Mouse (Mus musculus) heart, adult 18-20 months (tissue): ENCODE data around the gene Gm15557. TPM values are rescaled to one million over a fixed set of nuclear protein-coding genes. Genes with fewer than 3 reads are reported as not detected.
A peak's percentile ranks its signal among the peaks of the same experiment; 100 is the strongest.
"Not testable (repeated sequence)": the region's sequence is repeated elsewhere in the genome, so short reads cannot be mapped to it uniquely, and the experiment has no call there.

Experiments used
- DNase-seq, 2 experiments: peaks; one replicate each; pipeline ENCODE4 v3.0.0; 2021 to 2022; ENCODE audit warnings: mixed read lengths in 1 of 2
- long read RNA-seq, 2 experiments: library from polyadenylated mRNA; stranded (forward); transcript quantifications; one replicate each; pipeline ENCODE4 v2.0.0; 2021
- total RNA-seq, 2 experiments: library from RNA; stranded (reverse); gene quantifications; 2 replicates each; pipeline ENCODE4 v1.2.3; 2021

Gm15557 gene
- not detected for total RNA-seq
- long read RNA-seq, experiment 1, result 0 reads
- long read RNA-seq, experiment 2, result 0 reads

DNA sequence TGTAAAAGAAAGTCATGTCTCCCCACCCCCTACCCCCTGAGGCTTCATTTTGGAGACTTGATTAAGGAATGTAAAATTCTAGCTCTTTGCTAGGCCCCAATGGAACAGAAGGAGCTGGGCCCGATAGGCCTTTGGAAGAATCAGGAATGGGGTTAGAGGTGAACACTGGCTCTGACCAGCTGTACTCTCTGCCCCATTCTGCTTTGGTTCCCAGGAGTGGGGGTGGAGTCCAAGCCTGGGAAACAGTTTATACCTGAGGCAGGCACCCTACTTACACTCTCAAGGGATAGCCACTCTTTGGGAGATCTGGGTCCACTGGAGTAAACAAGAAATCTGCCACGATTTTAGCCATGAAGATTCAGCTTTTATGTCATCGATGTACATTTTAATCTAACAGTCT lies at the start of gene Gm15557:
Gene Gm15557, plus strand, starts transcription at position 48 of the 400 bp plus-strand sequence.
- DNase-seq, result no peak

DNA sequence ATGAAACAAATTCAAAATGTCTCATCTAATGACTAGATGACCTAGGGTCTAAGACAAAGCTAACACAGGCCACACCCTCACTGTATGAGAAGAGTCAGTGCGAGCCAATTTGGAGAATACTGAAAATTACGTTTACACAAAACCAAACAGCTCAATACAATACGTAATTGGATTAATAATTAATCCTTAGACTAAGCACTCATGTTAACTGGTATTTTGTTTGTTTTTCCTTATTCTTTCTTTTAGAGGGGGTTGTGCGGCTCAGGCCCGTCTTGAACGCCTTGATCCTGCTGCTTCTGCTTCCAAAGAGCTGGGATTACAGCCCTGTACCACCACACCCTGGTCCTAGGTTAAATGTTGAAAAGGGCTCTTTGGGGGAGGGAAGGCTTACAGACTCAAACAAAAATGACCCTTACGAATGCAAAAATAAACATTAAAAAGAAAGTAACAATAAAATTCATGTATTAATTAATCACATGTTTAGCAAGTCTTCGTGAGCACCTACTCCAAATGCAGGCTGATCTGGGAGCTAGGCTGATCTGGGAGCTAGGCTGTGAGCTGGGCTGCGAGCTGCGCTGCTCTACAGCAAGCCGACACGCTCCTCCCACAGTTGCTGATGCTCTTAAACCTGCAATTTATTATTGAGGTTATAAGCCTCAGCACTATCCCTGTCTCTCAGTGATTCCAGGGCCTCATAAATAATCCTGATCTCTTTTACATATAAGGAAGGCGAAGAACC lies 46.1 kb upstream of the Gm15557 start:
- DNase-seq, result no peak

- DNase-seq, result no peak
Observed at GRCm38 (mm10) chr2:155895046-155895735, 45.3 kb upstream of the Gm15557 start.

- peak; percentile 32 to 48 for DNase-seq
Observed at GRCm38 (mm10) chr2:155902989-155903631, 37.4 kb upstream of the Gm15557 start.

GRCm38 (mm10) chr2:155903632-155904008 lies 36.9 kb upstream of the Gm15557 start:
- DNase-seq, result no peak

DNA sequence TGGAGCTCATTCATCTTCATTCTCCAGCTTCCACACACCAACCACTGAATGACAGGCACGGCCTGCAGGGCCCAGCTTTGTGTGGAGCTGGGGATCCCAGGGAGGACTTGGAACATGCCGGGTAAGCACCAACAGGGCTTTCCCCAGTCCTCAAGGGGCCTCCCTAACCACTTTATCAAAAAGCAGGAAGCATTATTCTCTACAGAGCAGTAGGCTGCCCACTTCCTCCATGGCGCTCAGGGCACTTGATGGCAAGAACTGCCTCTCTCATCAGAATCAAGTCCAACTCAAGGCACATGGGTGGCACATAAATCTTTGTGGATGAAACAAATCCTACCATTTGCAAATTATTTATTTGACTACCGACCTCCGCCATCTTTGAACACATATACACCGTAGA lies 25.8 kb upstream of the Gm15557 start:
- DNase-seq, result no peak

DNA sequence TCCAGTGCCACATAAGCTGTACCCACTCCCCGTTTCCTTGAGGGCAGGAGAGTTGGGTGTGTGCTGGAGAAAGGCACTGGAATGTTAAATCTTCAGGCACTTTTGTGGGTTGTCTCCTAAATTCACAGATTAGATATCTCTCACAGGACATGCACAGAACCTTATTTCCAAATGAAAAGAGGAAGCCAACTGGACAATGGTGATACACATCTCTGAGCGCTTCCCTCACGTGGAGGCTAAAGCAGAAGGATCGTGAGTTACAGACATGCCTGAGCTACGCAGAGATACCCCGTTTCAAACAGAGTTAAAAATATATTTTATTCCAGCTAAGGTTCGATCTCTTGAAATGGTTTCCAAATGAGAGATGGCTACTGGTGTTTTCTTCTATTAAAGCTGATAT lies 17.4 kb upstream of the Gm15557 start:
- no peak for DNase-seq

- DNase-seq, result not testable (repeated sequence)
Observed at GRCm38 (mm10) chr2:155925213-155925612, 15.3 kb upstream of the Gm15557 start.

DNA sequence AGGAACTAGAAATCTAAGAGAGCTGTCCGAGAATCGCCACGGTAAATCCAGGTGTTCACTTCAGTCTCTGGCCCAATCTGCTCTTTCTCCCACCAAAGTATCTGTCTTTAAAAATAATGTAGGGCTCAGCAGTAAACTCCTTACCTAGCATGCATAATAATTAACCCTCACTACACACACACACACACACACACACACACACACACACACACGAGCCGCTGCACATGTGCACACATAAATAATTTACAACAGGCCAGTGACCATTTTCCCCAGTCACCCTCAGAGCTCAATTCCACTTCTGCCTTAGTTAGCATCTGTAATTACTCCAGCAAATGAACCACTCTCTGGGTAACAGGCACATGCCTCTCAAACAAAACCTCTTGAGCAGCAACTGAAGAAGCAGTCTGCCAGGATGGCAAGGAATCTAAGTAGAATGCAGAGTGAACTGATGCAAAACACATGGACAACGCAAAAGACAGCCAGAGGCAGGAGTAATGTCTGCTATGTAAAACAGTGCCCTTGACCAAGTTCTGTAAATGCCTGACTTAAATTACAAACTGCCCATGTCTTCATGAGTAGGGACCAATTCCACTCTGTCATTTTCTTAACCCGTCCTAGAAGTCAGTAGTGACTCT lies 11.7 kb upstream of the Gm15557 start:
- no peak for DNase-seq

DNA sequence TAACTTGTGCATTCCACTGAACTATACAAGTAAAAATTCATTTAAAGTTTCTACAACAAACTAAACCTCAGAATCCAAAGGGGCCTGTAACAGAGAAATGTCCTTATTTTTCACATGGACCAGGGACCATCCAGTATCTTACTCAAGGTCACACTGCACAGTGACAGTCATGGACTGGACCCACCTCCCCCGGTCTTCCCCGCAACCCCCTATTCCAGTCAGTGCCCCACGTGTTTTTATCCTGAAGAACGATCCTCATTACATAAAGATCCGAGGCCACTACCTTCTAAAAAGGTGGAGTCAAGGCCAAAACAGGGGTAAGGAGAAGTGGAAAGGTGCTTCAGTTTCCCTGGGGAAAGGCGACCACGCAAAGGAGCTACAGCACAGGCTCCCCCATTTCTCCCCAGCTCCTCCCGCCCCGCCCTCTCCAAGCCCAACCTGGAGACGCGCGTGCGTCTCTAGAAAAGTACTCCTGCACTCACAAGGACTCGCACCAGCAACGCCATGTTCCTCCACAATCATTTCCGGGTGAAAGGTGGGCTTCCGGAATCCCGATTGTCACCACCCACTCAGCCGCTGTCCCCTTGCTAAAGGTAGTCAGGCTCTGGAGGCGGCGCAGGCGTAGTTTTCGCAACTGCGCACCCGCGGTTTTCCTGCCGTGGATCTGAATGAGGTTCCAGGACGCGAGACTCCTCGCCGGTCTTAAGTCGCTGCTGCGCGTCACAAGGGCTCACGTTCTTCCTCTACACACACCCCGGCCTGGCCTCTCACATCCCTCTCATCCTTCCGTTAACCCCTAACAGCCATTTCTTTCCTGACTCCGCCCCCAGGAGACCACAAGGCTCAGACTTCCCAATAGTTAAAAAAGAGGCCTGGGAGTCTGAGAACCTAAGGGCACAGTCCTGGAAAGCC lies 10.7 kb upstream of the Gm15557 start, which contains the start of gene Uqcc1:
Gene Uqcc1, minus strand, starts transcription at position 780 of the 912 bp plus-strand sequence.
- peak; percentile 96 for DNase-seq

GRCm38 (mm10) chr2:155939897-155940529 lies 515 bp upstream of the Gm15557 start:
- DNase-seq, result no peak

- DNase-seq, result peak in 1 of 2 experiments; percentile 39
Observed at GRCm38 (mm10) chr2:155941697-155942442, 1.3 kb downstream of the Gm15557 start.

GRCm38 (mm10) chr2:155943463-155943862 lies 2.9 kb downstream of the Gm15557 start:
- DNase-seq, result no peak

- DNase-seq, result no peak
Observed at GRCm38 (mm10) chr2:155944685-155945084, 4.2 kb downstream of the Gm15557 start.

DNA sequence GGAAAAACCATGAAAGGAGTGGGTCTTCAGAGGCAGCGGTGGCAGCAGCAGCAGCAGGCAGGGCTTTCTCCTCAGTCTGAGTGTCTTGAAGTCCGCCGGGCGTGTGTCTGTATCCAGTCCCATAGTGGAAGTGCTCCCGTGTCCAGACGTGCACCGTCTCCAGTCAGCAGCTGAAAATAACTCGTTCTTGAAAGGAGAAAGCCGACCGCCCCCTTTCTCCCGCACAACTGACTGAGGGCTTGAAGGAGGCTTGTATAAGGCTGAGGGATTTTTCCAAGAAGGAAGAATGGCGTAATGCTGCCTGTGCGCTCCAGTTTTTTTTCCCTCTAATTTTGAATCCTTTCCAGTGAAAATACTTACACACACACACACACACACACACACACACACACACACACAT lies 4.6 kb downstream of the Gm15557 start, which contains the start of gene Gdf5:
Gene Gdf5, minus strand, starts transcription at position 244 of the 400 bp plus-strand sequence.
- DNase-seq, result no peak

- no peak for DNase-seq
Observed at GRCm38 (mm10) chr2:155945580-155945979, 5.1 kb downstream of the Gm15557 start.

GRCm38 (mm10) chr2:155946069-155946468 lies 5.5 kb downstream of the Gm15557 start:
- peak; percentile 48 to 77 for DNase-seq

- no peak for DNase-seq
Observed at GRCm38 (mm10) chr2:155946499-155946898, 6.0 kb downstream of the Gm15557 start.

- no peak for DNase-seq
Observed at GRCm38 (mm10) chr2:155947390-155948002, 7.0 kb downstream of the Gm15557 start.

DNA sequence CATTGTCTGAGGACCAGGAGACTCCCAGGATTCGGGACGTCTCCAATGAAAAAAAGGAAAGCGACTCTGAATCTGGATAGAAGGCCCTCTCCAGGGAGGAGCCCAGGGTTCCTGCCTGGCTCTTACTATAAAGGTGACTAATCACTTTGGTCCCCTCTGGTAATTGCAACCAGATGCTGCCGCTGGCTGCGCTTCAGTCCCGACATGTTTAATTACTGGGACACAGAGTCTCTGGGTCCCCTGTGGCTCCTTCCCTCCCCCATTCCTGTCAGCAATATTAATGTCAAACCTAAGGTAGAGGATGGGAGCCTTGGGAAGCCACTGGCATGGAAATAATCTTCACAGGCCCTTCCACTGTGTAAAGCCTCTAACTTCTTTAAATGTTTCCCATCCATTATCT lies 8.8 kb downstream of the Gm15557 start:
- peak in 1 of 2 experiments; percentile 25 for DNase-seq
